Mouse (Mus musculus) kidney, adult 2 months (tissue): ENCODE measurements at regions not wholly inside any gene's neighbourhood (a gene's known extent, or its start where the extent isn't known, plus 50 kb on each side); places are given as distances from the start of the nearest gene placed in this dataset.

Experiments used
- CTCF ChIP-seq: fragments of 200-500 bp; conservative IDR thresholded peaks from 2 replicates; pipeline ENCODE4 v1.5.1; 2011; ENCODE audit warnings: low read depth, mild to moderate bottlenecking, control low read depth, low read length, moderate library complexity, mixed read lengths; ENCODE audit not compliant: insufficient read depth, insufficient read length
- POLR2A ChIP-seq: fragments of 200-500 bp; IDR thresholded peaks from one replicate; pipeline ENCODE4 v1.6.1; 2011; ENCODE audit warnings: low read depth, low read length, control low read depth

DNA sequence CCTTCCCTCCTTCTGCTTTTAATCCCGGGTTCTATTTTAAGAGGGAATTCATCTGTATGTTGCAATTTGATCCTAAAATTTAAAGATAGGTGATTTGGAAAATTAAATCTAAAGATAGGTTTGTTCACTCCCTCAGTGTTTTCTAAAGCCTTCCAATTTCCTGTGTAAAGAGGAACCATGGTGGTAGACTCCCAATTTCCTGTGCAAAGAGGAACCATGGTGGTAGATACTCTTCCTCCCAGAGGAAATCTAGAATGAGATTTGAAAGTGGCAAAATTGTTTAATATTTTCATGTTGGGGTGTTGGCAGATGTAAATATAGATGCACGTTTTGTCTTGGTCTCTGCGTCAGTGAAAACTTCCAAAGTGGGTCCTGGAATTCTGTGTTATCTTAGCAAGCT lies 75.5 kb upstream of the Fermt1 start:
- TF ChIP-seq CTCF, result no peak
- TF ChIP-seq POLR2A, result no peak
